Mouse (Mus musculus) embryonic facial prominence, embryonic 13.5 days (tissue): ENCODE data around the gene Troap. TPM values are rescaled to one million over a fixed set of nuclear protein-coding genes. Genes with fewer than 3 reads are reported as not detected.
A peak's percentile ranks its signal among the peaks of the same experiment; 100 is the strongest.

Experiments used
- ATAC-seq: fragments of 200-750 bp; cut with Nextera tagmentation; 2 replicates; pipeline ENCODE4 v1.8.0; 2017; ENCODE audit warnings: low read depth; ENCODE audit not compliant: insufficient number of reproducible peaks, insufficient read depth, low FRiP score, low TSS enrichment
- H3K27ac ChIP-seq: fragments of 300-500 bp; sonication (generic); 2 replicates; pipeline ENCODE4 v1.5.1; 2015; ENCODE audit warnings: moderate library complexity, mild to moderate bottlenecking, inconsistent platforms
- H3K27me3 ChIP-seq: fragments of 300-500 bp; sonication (generic); 2 replicates; pipeline ENCODE4 v1.6.1; 2015; ENCODE audit warnings: mild to moderate bottlenecking, inconsistent platforms
- H3K36me3 ChIP-seq: fragments of 300-500 bp; sonication (generic); 2 replicates; pipeline ENCODE4 v1.6.1; 2015; ENCODE audit warnings: mild to moderate bottlenecking, inconsistent platforms
- H3K4me1 ChIP-seq: fragments of 300-500 bp; sonication (generic); 2 replicates; pipeline ENCODE4 v1.6.1; 2015; ENCODE audit warnings: inconsistent platforms
- H3K4me2 ChIP-seq: fragments of 300-500 bp; sonication (generic); 2 replicates; pipeline ENCODE4 v1.6.1; 2015; ENCODE audit warnings: moderate library complexity, mild to moderate bottlenecking, inconsistent platforms
- H3K4me3 ChIP-seq: fragments of 300-500 bp; sonication (generic); 2 replicates; pipeline ENCODE4 v1.5.1; 2015; ENCODE audit warnings: mild to moderate bottlenecking, inconsistent platforms
- H3K9ac ChIP-seq: fragments of 300-500 bp; sonication (generic); 2 replicates; pipeline ENCODE4 v1.6.1; 2015; ENCODE audit warnings: mild to moderate bottlenecking, inconsistent platforms
- H3K9me3 ChIP-seq: fragments of 300-500 bp; sonication (generic); 2 replicates; pipeline ENCODE4 v1.6.1; 2016; ENCODE audit warnings: inconsistent platforms
- WGBS: fragments of 180-500 bp; shearing (Covaris S2); methylation state at CpG from one replicate; pipeline ENCODE4 v1.1.7; 2015; ENCODE audit warnings: mixed read lengths; 5-methylcytosine and 5-hydroxymethylcytosine counted together
- polyA plus RNA-seq: library from polyadenylated mRNA; unstranded; fragments of >200 nt; fragmentation: Nextera tagmentation; extraction: Ambion mirVana; gene quantifications from 2 replicates; pipeline ENCODE4 v1.2.1, GENCODE M21; 2015

Gene Troap
- 30.9 and 41.1 TPM in 2 replicates for polyA plus RNA-seq

DNA sequence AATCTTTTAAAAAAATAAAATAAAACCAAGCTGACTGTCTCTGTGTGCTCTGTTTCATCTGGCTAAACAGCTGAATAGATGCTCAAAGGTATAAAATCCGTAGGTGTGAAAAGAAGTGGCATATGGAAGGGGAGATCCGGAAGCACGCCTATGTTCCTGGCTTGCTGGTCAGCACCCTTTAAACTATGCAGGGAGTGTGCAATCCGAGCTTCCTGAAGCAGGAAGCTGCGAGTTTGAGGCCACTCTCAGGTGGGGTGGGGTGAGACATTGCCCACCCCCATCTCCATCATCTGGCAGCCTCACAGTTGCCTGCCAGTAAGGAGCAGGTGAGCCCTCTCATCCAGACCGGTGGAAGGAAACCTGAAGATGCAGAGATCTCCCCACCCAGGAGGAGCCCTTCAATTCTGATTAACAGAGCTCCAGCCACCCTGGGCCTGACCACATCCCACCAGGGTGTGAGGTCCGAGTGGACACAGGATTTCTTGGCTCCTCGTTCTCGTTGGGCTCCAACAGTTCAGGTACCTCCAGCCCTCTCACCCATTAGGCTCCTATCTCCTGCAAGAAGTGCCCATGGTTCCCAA, at the start of gene Troap:
Gene Troap, plus strand, starts transcription at position 557 of the 581 bp plus-strand sequence.
- 24% methylated on average over 9 of the region's 9 CpGs for WGBS
- H3K27ac ChIP-seq: peak within 1 kb of the TSS; percentile 94
- H3K4me2 ChIP-seq: peak within 1 kb of the TSS; percentile 93
- peak within 1 kb of the TSS; percentile 69 for H3K4me3 ChIP-seq
- peaks cover 4% of the 10 kb centered on the region for H3K27me3 ChIP-seq
- ATAC-seq: 0 out of 2 replicates have a peak, but pooled peaks have one; percentile 2
- H3K36me3 ChIP-seq: peaks cover 23% of the 10 kb centered on the region
- H3K9ac ChIP-seq: peak within 1 kb of the TSS; percentile 84
- peaks cover 37% of the 10 kb centered on the region for H3K4me1 ChIP-seq
- H3K9me3 ChIP-seq: no peaks in the 10 kb centered on the region

DNA sequence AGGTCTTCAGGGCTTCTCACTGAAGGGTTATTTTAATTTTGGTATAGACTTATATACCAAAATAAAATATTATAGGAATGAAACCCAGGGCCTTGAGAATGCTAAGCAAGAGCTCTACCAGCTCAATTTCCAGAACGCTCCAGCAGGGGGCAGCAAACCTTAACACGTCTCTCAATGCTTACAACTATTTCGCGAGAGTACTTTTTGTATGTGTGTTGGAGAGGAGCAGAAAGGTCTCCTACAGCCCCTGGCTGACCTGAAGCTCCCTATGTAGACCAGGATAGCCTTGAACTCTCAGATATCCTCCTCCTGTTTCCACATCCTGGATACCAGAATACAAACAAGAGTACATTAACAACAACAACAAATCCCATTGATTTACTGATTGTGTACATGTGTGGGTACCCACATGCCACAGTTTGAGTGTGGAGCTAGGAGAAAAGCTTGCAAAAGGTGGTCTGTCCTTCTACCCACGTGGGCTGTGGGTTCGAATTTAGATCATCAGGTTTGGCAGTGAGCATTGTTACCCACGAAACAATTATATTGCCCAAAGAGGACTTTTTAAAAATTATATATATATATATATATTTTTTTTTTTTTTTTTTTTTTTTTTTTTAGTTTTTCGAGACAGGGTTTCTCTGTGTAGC, 49.6 kb upstream of the Troap start:
- ATAC-seq: no peak

DNA sequence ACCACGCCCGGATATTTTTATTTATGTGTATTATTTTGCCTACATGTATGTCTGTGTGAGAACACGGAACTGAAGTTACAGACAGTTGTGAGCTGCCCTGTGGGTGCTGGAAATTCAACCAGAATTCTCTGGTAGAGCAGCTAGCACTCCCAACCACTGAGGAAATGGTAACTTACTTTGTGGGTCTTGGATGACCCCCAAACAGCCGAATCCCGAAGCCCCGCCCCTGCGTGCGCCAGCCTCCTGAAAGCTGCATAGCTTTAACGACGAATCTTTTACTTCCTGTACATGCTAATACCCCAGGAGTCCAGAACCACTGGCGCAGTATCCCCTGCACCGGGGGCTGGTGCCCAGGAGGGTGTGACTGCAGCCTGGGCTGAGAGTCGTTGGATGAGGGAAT, 49.0 kb upstream of the Troap start:
- no peaks in the 10 kb centered on the region for H3K27me3 ChIP-seq
- peaks cover 5% of the 10 kb centered on the region; the same call in 1 of the 2 replicates for H3K4me1 ChIP-seq
- H3K4me2 ChIP-seq: no peak overlapping the region
- no peaks in the 10 kb centered on the region; the same call in 1 of the 2 replicates for H3K9me3 ChIP-seq
- H3K4me3 ChIP-seq: no peak overlapping the region
- no peak overlapping the region for H3K9ac ChIP-seq
- no peaks in the 10 kb centered on the region for H3K36me3 ChIP-seq
- no peak overlapping the region for H3K27ac ChIP-seq
- WGBS: 80% methylated on average over 13 of the region's 13 CpGs
- ATAC-seq: no peak

More for the DNA sequence above, 49.6 kb upstream of the Troap start:
- no peaks in the 10 kb centered on the region; the same call in 1 of the 2 replicates for H3K9me3 ChIP-seq
- no peaks in the 10 kb centered on the region for H3K36me3 ChIP-seq
- H3K27me3 ChIP-seq: no peaks in the 10 kb centered on the region
- no peak overlapping the region for H3K4me2 ChIP-seq
- WGBS: 21% methylated on average over 7 of the region's 8 CpGs
- peaks cover 5% of the 10 kb centered on the region; the same call in 1 of the 2 replicates for H3K4me1 ChIP-seq
- H3K4me3 ChIP-seq: no peak overlapping the region
- no peak overlapping the region for H3K27ac ChIP-seq
- no peak overlapping the region for H3K9ac ChIP-seq

DNA sequence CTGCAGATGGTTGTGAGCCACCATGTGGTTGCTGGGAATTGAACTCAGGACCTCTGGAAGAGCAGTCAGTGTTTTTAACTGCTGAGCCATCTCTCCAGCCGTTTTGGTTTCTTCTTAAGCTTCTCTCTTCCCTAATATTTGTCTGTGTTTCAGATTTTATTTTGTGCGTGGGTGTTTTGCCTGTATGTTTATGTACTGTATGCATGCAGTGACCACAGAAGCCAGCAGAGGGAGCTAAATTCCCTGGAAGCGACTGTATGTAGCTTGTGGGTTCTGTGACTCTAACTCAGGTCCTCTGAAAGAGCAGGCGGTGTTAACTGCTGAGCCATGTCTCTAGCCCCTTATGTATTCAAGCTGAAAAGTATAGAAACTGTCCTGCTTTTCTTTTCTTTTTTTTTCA, 48.1 kb upstream of the Troap start:
- Histone ChIP-seq H3K9ac (no peak overlapping the region), H3K27me3 (no peaks in the 10 kb centered on the region), H3K36me3 (no peaks in the 10 kb centered on the region), H3K4me1 (peaks cover 11% of the 10 kb centered on the region), H3K4me2 (no peak overlapping the region), H3K27ac (no peak overlapping the region), H3K9me3 (no peaks in the 10 kb centered on the region; the same call in 1 of the 2 replicates), H3K4me3 (no peak overlapping the region)
- ATAC-seq: no peak
- 58% methylated on average over 4 of the region's 4 CpGs for WGBS

DNA sequence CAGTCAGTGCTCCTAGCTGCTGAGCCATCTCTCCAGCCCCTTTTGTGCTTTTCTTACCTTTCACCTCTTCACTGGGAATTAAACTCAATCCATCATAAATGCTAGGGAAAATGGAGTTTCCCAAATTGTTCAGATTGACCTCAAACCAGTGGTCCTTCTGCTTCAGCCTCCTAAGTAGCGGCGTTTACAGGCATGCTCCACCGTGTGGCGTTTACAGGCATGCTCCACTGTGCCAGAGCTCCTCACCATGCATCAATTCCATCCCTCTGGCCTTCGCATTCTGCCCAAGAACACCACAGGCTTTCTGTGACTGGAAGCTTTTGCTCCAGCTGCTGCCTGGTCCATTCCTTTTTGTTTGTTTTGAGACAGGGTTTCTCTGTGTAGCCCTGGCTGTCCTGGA, 47.3 kb upstream of the Troap start:
- Histone ChIP-seq H3K4me2 (no peak overlapping the region), H3K4me3 (no peak overlapping the region), H3K27ac (no peak overlapping the region), H3K9me3 (no peaks in the 10 kb centered on the region), H3K36me3 (no peaks in the 10 kb centered on the region), H3K27me3 (no peaks in the 10 kb centered on the region), H3K4me1 (peaks cover 17% of the 10 kb centered on the region), H3K9ac (no peak overlapping the region)
- no peak for ATAC-seq
- WGBS: 70% methylated on average over 5 of the region's 5 CpGs

DNA sequence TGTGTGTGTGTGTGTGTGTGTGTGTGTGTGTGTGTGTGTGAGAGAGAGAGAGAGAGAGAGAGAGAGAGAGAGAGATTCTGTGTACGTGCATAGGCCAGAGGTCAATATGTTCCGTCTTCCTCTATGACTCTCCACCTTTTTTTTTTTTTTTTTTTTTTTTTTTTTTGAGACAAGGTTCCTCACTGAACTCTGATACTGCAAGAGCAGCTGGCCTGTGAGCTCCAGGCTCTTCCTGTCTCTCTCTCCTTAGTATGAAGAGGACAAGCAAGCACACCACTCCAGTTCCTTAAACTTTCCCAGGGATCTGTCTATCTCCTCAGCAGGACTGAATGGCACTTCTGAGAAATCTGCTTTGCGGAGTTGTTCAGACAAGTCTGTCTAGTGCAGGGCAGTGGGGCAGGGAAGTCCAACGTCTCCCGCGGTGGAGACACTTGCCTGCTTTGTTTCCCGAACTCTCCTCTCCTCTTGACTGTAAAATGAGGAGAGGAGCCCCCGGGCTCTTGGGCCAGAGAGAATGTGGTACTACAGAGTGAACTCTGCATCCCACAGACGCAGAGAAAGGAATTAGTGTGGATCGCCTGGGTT, 45.4 kb upstream of the Troap start:
- Histone ChIP-seq H3K4me1 (peaks cover 30% of the 10 kb centered on the region), H3K36me3 (0 out of 2 replicates have a peak, but pooled peaks cover 3% of the 10 kb centered on the region), H3K4me2 (peak overlapping the region; percentile 84), H3K9ac (peak overlapping the region; percentile 70), H3K27me3 (no peaks in the 10 kb centered on the region), H3K9me3 (no peaks in the 10 kb centered on the region), H3K4me3 (peak overlapping the region; percentile 62), H3K27ac (peak overlapping the region; percentile 87)
- no peak for ATAC-seq
- under 1% methylated on average over 10 of the region's 10 CpGs for WGBS

DNA sequence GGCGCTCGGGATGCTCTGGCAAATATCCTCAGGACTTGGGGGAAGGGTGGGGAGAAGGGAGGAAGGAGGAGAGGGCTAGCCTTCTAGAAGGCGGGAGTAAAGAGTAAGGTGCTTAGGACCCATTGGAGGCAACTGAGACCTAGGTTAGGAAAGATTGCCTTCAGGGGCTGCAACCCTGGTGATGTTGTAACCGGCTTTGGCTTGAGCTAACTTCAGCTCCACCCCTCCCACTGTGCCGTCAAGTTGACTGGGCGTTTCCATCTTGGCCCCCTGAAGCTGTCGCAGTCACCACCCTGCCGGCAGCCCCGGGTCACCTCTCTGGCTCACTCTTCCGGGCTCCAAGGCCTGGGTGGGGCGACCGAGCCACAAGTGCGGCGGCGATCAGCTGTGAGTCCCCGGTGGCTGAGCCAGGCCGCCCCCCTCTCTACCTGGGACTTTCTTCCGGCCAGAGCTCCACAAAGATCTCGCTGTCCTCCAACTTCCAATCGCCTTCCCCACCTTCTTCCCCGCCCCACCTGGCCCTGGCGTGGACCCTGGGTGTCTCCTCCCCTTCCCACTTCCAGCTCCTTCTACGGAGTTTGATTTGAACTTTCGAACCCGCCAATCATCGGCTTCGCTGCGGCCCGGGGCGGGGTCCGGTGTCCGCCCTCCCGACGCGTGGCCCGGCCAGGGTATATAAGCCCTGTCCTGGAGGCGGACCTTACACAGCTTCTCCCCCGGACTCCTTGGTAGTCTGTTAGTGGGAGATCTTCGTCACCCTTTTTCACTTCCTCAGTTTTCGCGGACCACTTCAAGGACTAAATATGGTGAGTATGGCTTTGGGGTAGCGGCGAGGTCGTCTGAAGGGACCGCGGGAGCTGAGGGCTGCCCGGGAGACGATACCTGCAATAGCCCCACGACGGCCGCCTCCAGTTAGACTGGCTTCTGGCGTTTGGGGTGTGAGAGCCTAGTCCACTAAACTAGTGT, 44.5 kb upstream of the Troap start, which contains the start of gene Tuba1c:
Gene Tuba1c, plus strand, starts transcription at position 273 of the 966 bp plus-strand sequence.
- peak within 1 kb of the TSS; percentile 84 for H3K4me2 ChIP-seq
- peak within 1 kb of the TSS; percentile 70 for H3K9ac ChIP-seq
- peak; percentile 86 for ATAC-seq
- H3K4me1 ChIP-seq: peaks cover 30% of the 10 kb centered on the region
- peaks cover 8% of the 10 kb centered on the region for H3K36me3 ChIP-seq
- H3K9me3 ChIP-seq: no peaks in the 10 kb centered on the region
- no peaks in the 10 kb centered on the region for H3K27me3 ChIP-seq
- WGBS: under 1% methylated on average over 52 of the region's 52 CpGs
- peak within 1 kb of the TSS; percentile 62 for H3K4me3 ChIP-seq
- peak within 1 kb of the TSS; percentile 87 for H3K27ac ChIP-seq

DNA sequence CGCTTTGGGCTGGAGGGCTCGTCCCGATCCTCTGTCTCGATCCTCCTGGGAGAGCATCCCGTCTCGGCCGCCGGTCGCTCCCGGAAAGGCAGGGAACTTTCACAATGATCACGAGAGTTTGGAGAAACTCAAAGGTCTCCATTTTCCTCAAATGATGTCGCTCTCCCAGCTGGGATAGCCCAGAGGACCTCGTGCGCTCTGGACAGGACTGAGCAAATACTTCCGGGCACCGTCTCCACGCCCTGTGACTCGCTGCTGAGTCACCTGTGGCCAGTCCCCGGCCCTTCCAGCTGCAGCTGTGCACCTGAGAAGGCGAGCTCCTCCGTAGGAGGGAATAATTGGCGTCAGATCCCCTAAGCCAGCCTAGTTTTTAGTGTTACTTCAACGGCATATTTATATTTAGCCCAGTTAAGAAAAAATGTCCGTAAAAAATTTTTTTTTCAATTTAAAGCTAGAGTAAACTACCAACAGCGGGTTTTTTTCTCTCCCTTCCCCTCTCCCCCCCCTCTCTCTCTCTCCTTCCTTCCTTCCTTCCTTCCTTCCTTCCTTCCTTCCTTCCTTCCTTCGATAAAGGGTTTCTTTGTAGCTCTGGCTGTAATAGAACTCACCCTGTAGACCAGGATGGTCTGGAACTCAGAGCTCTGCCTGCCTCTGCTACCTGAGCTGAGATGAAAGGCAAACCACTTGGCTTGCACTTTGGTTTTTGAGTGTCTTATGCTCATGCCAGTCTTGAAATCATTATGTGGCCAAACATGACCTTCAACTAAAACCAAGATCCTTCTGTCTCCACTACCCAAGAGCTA, 43.6 kb upstream of the Troap start:
- peak overlapping the region; percentile 84 for H3K4me2 ChIP-seq
- no peak for ATAC-seq
- WGBS: 10% methylated on average over 26 of the region's 26 CpGs
- peaks cover 17% of the 10 kb centered on the region for H3K36me3 ChIP-seq
- H3K9me3 ChIP-seq: no peaks in the 10 kb centered on the region
- peak overlapping the region; percentile 62 for H3K4me3 ChIP-seq
- peaks cover 30% of the 10 kb centered on the region for H3K4me1 ChIP-seq
- peak overlapping the region; percentile 87 for H3K27ac ChIP-seq
- H3K27me3 ChIP-seq: no peaks in the 10 kb centered on the region
- peak overlapping the region; percentile 70 for H3K9ac ChIP-seq

DNA sequence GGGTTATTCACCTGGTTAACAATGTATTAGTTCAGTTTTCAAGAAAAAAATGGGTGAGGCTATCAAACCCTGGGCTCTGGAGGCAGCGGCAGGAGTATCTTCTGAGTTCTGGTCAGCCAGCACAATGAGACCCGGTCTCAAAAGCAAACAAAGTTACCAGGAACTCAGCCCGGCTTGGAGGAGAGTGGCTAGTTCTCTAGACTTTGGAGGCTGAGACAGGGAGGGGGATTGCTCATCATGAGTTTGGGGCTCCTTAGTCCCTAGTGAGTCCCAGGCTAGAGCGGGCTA, 43.0 kb upstream of the Troap start:
- no peak for ATAC-seq
- H3K9me3 ChIP-seq: no peaks in the 10 kb centered on the region
- WGBS: 87% methylated on average over 4 of the region's 4 CpGs
- H3K27ac ChIP-seq: no peak overlapping the region
- no peaks in the 10 kb centered on the region for H3K27me3 ChIP-seq
- peaks cover 30% of the 10 kb centered on the region for H3K4me1 ChIP-seq
- peak overlapping the region; percentile 84 for H3K4me2 ChIP-seq
- peak overlapping the region; percentile 62 for H3K4me3 ChIP-seq
- H3K36me3 ChIP-seq: peaks cover 22% of the 10 kb centered on the region
- 0 out of 2 replicates have a peak overlapping the region, but pooled peaks have one; percentile 11 for H3K9ac ChIP-seq

DNA sequence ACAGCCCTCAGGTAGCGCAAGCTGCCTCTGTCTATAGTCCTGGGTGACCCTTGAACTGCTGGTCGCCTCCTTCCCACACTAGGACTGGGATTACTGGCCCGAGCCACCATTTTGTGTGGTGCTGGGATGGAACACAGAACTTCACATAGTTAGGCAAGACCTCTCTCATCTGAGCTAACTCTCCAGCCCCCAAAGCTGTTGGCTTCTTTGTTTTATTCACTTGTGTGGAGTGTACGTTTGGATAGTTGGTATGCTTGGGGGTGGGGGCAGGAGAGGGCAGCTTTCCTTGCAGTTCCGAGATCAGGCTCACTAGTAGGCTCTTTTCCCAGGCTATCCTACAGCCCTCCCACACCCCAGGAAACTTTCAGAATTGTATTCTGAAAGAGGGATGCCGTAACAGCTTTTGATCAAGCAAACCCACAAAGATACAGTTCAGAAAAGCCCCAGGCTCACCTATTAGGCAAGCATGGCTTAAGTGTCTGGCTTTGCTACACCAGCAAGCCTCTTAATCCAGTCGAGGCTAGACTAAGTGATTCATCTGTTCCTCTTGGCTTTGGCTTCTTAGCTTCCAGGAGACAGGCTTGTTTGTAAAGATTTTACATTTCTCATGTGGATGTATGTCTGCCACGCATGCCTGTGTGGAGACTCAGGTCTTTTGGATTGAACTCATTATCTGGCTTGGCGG, 42.2 kb upstream of the Troap start:
- Histone ChIP-seq H3K4me2 (peak overlapping the region; percentile 84), H3K27ac (no peak overlapping the region; the same call in 1 of the 2 replicates), H3K9me3 (no peaks in the 10 kb centered on the region), H3K4me1 (peaks cover 30% of the 10 kb centered on the region), H3K27me3 (no peaks in the 10 kb centered on the region), H3K4me3 (peak overlapping the region; percentile 62), H3K9ac (peak overlapping the region; percentile 49), H3K36me3 (peaks cover 28% of the 10 kb centered on the region)
- WGBS: 72% methylated on average over 9 of the region's 9 CpGs
- no peak for ATAC-seq
